Mouse (Mus musculus) lung, adult 2 months (tissue): ENCODE data around the gene Med21.

Source experiments
- CTCF ChIP-seq: fragments of 200-500 bp; IDR thresholded peaks from 2 replicates; pipeline ENCODE4 v1.5.1; 2011; ENCODE audit warnings: mild to moderate bottlenecking, low read length, control low read depth; ENCODE audit not compliant: insufficient read depth
- POLR2A ChIP-seq: fragments of 200-500 bp; IDR thresholded peaks from 2 replicates; pipeline ENCODE4 v1.6.1; 2011; ENCODE audit warnings: low read depth, mild to moderate bottlenecking, control low read depth, low read length, borderline replicate concordance; ENCODE audit errors: extremely low read depth

DNA sequence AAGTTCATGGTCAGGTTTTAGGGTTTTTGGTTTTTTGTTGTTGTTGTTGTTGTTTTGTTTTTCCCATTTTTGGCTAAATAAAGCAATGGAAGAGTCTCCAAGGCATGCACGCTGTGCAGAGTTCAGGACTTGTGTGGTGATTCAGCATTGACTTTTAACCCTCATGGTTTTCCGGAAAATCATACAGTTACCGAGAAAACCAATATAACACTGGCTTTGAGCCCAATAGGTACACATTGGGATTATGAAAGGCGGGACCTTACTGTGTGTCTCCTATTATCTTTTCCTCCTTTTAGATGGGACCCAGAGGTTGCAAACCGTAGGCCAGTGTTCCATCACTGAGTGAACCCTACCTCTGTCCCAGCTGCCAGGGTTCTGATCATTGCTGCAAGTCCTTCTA is 22.6 kb downstream of the Med21 start:
- TF ChIP-seq CTCF (no peak), POLR2A (no peak)
